Comparison of ENCODE assay signal across 10 mouse cellular contexts in genomic region chr2:137757231-137758212, GRCm38 (mm10).
DNase-seq lines count a peak whose midpoint lies in the region; ATAC-seq and TF ChIP-seq lines count a peak whose summit lies in the region.
"Had no signal": no experiment of that assay in that cellular context is flagged by ENCODE, and none has a peak within 500 bp of the region (broad histone marks: within the 10 kb centered on the region; RNA-seq: fewer than 3 reads in every experiment).

No protein-coding gene starts in this region.

- WGBS in stomach, embryonic 14.5 days: 38% methylated on average over 13 of the region's 13 CpGs
- 41% methylated on average over 13 of the region's 13 CpGs for whole genome bisulfite sequencing in stomach, postnatal 0 days
- 34% methylated on average over 13 of the region's 13 CpGs for WGBS in forebrain, embryonic 16.5 days
- WGBS in stomach, embryonic 16.5 days: 43% methylated on average over 13 of the region's 13 CpGs

- no peak for TF ChIP-seq CTCF in stomach, postnatal 0 days (IDR thresholded peaks at IDR 0.05; ENCODE audit: low read depth)

- no peak overlapping the region for H3K27ac ChIP-seq in stomach, embryonic 14.5 days (ENCODE audit: low read length)
- H3K27ac ChIP-seq in stomach, postnatal 0 days (replicated peaks): no peak overlapping the region
- no peak overlapping the region for H3K27ac ChIP-seq in forebrain, embryonic 16.5 days (ENCODE audit: low read length)
- no peak overlapping the region for H3K27ac ChIP-seq in stomach, embryonic 16.5 days (ENCODE audit: low read length)
- H3K27ac ChIP-seq: heart, embryonic 13.5 days had no signal

- H3K27me3 ChIP-seq in stomach, embryonic 14.5 days (ENCODE audit: control insufficient read depth, insufficient read depth, low read length): no peaks in the 10 kb centered on the region
- no peaks in the 10 kb centered on the region for H3K27me3 ChIP-seq in stomach, postnatal 0 days (ENCODE audit: control insufficient read depth, insufficient read depth, low read length)
- H3K27me3 ChIP-seq in forebrain, embryonic 16.5 days (replicated peaks; ENCODE audit: control insufficient read depth, insufficient read depth, low read length): no peaks in the 10 kb centered on the region
- H3K27me3 ChIP-seq in stomach, embryonic 16.5 days (ENCODE audit: control insufficient read depth, insufficient read depth, low read length): no peaks in the 10 kb centered on the region
- H3K27me3 ChIP-seq: heart, embryonic 13.5 days had no signal

- no peak overlapping the region for H3K9ac ChIP-seq in stomach, embryonic 14.5 days (replicated peaks; ENCODE audit: low read depth, low read length)
- H3K9ac ChIP-seq in stomach, postnatal 0 days (ENCODE audit: low read length): no peak overlapping the region
- no peak overlapping the region for H3K9ac ChIP-seq in forebrain, embryonic 16.5 days (replicated peaks; ENCODE audit: low read depth, low read length)
- no peak overlapping the region for H3K9ac ChIP-seq in stomach, embryonic 16.5 days (ENCODE audit: low read length)
- H3K9ac ChIP-seq: heart, embryonic 13.5 days had no signal

- H3K4me3 ChIP-seq in stomach, embryonic 14.5 days (ENCODE audit: low read depth, low read length): no peak overlapping the region
- no peak overlapping the region for H3K4me3 ChIP-seq in stomach, postnatal 0 days (ENCODE audit: low read depth, low read length)
- H3K4me3 ChIP-seq in forebrain, embryonic 16.5 days (replicated peaks; ENCODE audit: low read length): no peak overlapping the region
- H3K4me3 ChIP-seq in stomach, embryonic 16.5 days (replicated peaks; ENCODE audit: low read length): no peak overlapping the region
- H3K4me3 ChIP-seq: heart, embryonic 13.5 days had no signal

- no peak for TF ChIP-seq EP300 in stomach, postnatal 0 days (optimal IDR thresholded peaks at IDR 0.05)

- H3K4me1 ChIP-seq in stomach, embryonic 14.5 days (ENCODE audit: control insufficient read depth, insufficient read depth, low read length): peaks cover 12% of the 10 kb centered on the region; the same call in 1 of the 2 replicates
- H3K4me1 ChIP-seq in stomach, postnatal 0 days (replicated peaks; ENCODE audit: control insufficient read depth, insufficient read depth): 0 out of 2 replicates have a peak, but pooled peaks cover 3% of the 10 kb centered on the region
- peaks cover 15% of the 10 kb centered on the region for H3K4me1 ChIP-seq in forebrain, embryonic 16.5 days (replicated peaks; ENCODE audit: control insufficient read depth, insufficient read depth, low read length)
- peaks cover 12% of the 10 kb centered on the region for H3K4me1 ChIP-seq in stomach, embryonic 16.5 days (ENCODE audit: control insufficient read depth, insufficient read depth, low read length)

- ATAC-seq in stomach, embryonic 14.5 days (ENCODE audit: insufficient number of reproducible peaks, insufficient read depth, low FRiP score, low read depth): peak; percentile 49; the same call in 1 of the 2 replicates
- no peak for ATAC-seq in stomach, postnatal 0 days (ENCODE audit: low FRiP score, low TSS enrichment)
- ATAC-seq in forebrain, embryonic 16.5 days: peak; percentile 57
- peak; percentile 62; the same call in 1 of the 2 replicates for ATAC-seq in stomach, embryonic 16.5 days (ENCODE audit: insufficient read depth, low FRiP score)

- H3K4me2 ChIP-seq in stomach, embryonic 14.5 days (replicated peaks; ENCODE audit: low read depth, low read length): no peak overlapping the region
- no peak overlapping the region for H3K4me2 ChIP-seq in stomach, postnatal 0 days (replicated peaks; ENCODE audit: low read depth)
- no peak overlapping the region for H3K4me2 ChIP-seq in forebrain, embryonic 16.5 days (ENCODE audit: low read length)
- no peak overlapping the region for H3K4me2 ChIP-seq in stomach, embryonic 16.5 days (ENCODE audit: low read depth, low read length)
- H3K4me2 ChIP-seq: heart, embryonic 13.5 days had no signal

- no peaks in the 10 kb centered on the region for H3K9me3 ChIP-seq in stomach, embryonic 14.5 days (ENCODE audit: control insufficient read depth, low read depth, low read length)
- H3K9me3 ChIP-seq in stomach, postnatal 0 days (ENCODE audit: control insufficient read depth, low read length): no peaks in the 10 kb centered on the region
- no peaks in the 10 kb centered on the region for H3K9me3 ChIP-seq in forebrain, embryonic 16.5 days (ENCODE audit: control insufficient read depth, low read length)
- no peaks in the 10 kb centered on the region for H3K9me3 ChIP-seq in stomach, embryonic 16.5 days (replicated peaks; ENCODE audit: control insufficient read depth, low read length)
- H3K9me3 ChIP-seq: heart, embryonic 13.5 days had no signal

- H3K36me3 ChIP-seq in stomach, embryonic 14.5 days (ENCODE audit: control insufficient read depth, insufficient read depth, low read length): no peaks in the 10 kb centered on the region
- no peaks in the 10 kb centered on the region for H3K36me3 ChIP-seq in stomach, postnatal 0 days (ENCODE audit: control insufficient read depth, insufficient read depth, low read length)
- no peaks in the 10 kb centered on the region for H3K36me3 ChIP-seq in forebrain, embryonic 16.5 days (ENCODE audit: control insufficient read depth, insufficient read depth)
- H3K36me3 ChIP-seq in stomach, embryonic 16.5 days (ENCODE audit: control insufficient read depth, insufficient read depth, low read length): no peaks in the 10 kb centered on the region
- H3K36me3 ChIP-seq: heart, embryonic 13.5 days had no signal

- DNase-seq in stomach, postnatal 0 days (ENCODE audit: low spot score): no peak
- peak; percentile 72 for DNase-seq in lung, postnatal 10 days
- no peak for DNase-seq in spleen, postnatal 4 days (ENCODE audit: low spot score in 2 of 2)
- DNase-seq in thymus, postnatal 25 days: no peak
- no peak for DNase-seq in ovary, postnatal 10 days (ENCODE audit: low spot score)
- DNase-seq: kidney, postnatal 4 days had no signal
